Mouse (Mus musculus) cerebellum, adult 2 months (tissue): ENCODE data around the gene H2-Q1. TPM values are rescaled to one million over a fixed set of nuclear protein-coding genes. Genes with fewer than 3 reads are reported as not detected.
"Not testable (repeated sequence)": the region's sequence is repeated elsewhere in the genome, so short reads cannot be mapped to it uniquely, and the experiment has no call there.

ENCODE experiments used
- DNase-seq, 2 experiments: peaks; one replicate each; pipeline ENCODE4 v3.0.0; 2021
- H3K27ac ChIP-seq: fragments of 200-500 bp; 2 replicates; pipeline ENCODE4 v1.5.1; 2012; ENCODE audit warnings: low read length, control low read depth, inconsistent platforms; ENCODE audit not compliant: insufficient read depth
- H3K27me3 ChIP-seq: fragments of 200-500 bp; 2 replicates; pipeline ENCODE4 v1.6.1; 2012; ENCODE audit warnings: inconsistent platforms, mild to moderate bottlenecking, low read length, moderate library complexity; ENCODE audit not compliant: control insufficient read depth, insufficient read depth
- H3K4me1 ChIP-seq: fragments of 200-500 bp; 2 replicates; pipeline ENCODE4 v1.6.1; 2011; ENCODE audit warnings: low read length; ENCODE audit not compliant: control insufficient read depth, insufficient read depth
- H3K4me3 ChIP-seq: fragments of 200-500 bp; replicated peaks from 2 replicates; pipeline ENCODE3; 2011; ENCODE audit warnings: mild to moderate bottlenecking, low read depth, low read length, control low read depth; ENCODE audit not compliant: insufficient read depth
- CTCF ChIP-seq: fragments of 200-500 bp; IDR thresholded peaks from 2 replicates; pipeline ENCODE4 v1.5.1; 2011; ENCODE audit warnings: low read depth, mild to moderate bottlenecking, control low read depth, low read length, moderate library complexity, borderline replicate concordance; ENCODE audit not compliant: insufficient read depth
- POLR2A ChIP-seq: fragments of 200-500 bp; IDR thresholded peaks from 2 replicates; pipeline ENCODE4 v1.6.1; 2011; ENCODE audit warnings: low read length, control low read depth, borderline replicate concordance; ENCODE audit not compliant: insufficient read depth
- WGBS: fragments of 180-500 bp; shearing (Covaris S2); methylation state at CpG from one replicate; pipeline ENCODE4 v1.1.7; 2018; 5-methylcytosine and 5-hydroxymethylcytosine counted together
- polyA plus RNA-seq: library from polyadenylated mRNA; depleted of rRNA; stranded (reverse); fragments of >200 nt; gene quantifications from 2 replicates; pipeline ENCODE4 v1.2.3, GENCODE M21; 2012

H2-Q1 gene
- polyA plus RNA-seq, 1 experiment, result 0.26 TPM

- Histone ChIP-seq H3K27ac (no peak overlapping the region), H3K4me3 (no peak overlapping the region), H3K4me1 (no peaks in the 10 kb centered on the region), H3K27me3 (no peaks in the 10 kb centered on the region)
- DNase-seq, result no peak
- TF ChIP-seq CTCF, result no peak
- no peak for TF ChIP-seq POLR2A
Measured at GRCm38 (mm10) chr17:35285431-35285830, 34.8 kb upstream of the H2-Q1 start.

DNA sequence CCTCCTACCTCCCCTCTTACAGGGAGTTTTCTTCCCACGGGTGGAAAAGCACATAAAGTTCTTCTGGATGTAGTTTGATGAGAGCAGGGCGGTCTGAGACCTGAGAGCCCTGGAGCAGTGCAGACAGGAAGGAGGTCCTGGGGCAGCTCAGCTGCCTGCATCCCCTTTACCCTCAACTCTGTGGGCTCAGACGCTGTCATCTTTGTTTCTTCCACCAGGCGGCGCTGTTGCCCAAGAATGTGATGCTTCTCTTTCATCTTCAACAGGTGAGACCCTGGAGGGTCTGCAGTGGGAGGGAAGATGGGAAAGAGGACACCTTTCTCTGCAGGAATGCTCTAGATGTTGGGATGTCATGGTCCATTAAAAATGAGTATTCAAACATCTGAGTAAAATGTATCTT lies 24.4 kb upstream of the H2-Q1 start:
- H3K27me3 ChIP-seq, H3K4me3 ChIP-seq, H3K4me1 ChIP-seq, H3K27ac ChIP-seq: not testable (repeated sequence)
- TF ChIP-seq CTCF, result peak; percentile 52
- peak in 1 of 2 experiments; percentile 43 for DNase-seq
- 6% methylated on average over 5 of the region's 5 CpGs for WGBS

- H3K27me3 ChIP-seq, H3K4me3 ChIP-seq, H3K4me1 ChIP-seq, DNase-seq, H3K27ac ChIP-seq: not testable (repeated sequence)
- 83% methylated on average over 7 of the region's 7 CpGs for WGBS
Measured at GRCm38 (mm10) chr17:35300261-35300945, 19.8 kb upstream of the H2-Q1 start.

GRCm38 (mm10) chr17:35301645-35302258 lies 18.5 kb upstream of the H2-Q1 start:
- H3K4me3 ChIP-seq, result no peak overlapping the region
- 20% methylated on average over 13 of the region's 13 CpGs for WGBS
- DNase-seq, result peak; percentile 70 to 86

GRCm38 (mm10) chr17:35303271-35303670 lies 16.9 kb upstream of the H2-Q1 start:
- Histone ChIP-seq H3K4me3 (no peak overlapping the region), H3K27ac (no peak overlapping the region), H3K4me1 (no peaks in the 10 kb centered on the region), H3K27me3 (no peaks in the 10 kb centered on the region)
- 77% methylated on average over 2 of the region's 2 CpGs for WGBS
- TF ChIP-seq POLR2A, result no peak
- TF ChIP-seq CTCF, result no peak
- no peak for DNase-seq

More at GRCm38 (mm10) chr17:35301645-35302258, 18.5 kb upstream of the H2-Q1 start:
- H3K27me3 ChIP-seq, result no peaks in the 10 kb centered on the region
- H3K27ac ChIP-seq, result no peak overlapping the region
- TF ChIP-seq CTCF (peak; percentile 79), POLR2A (no peak)
- H3K4me1 ChIP-seq, result no peaks in the 10 kb centered on the region

GRCm38 (mm10) chr17:35303756-35304350 lies 16.4 kb upstream of the H2-Q1 start:
- WGBS, result 80% methylated on average over 10 of the region's 10 CpGs
- Histone ChIP-seq H3K27ac (no peak overlapping the region), H3K27me3 (no peaks in the 10 kb centered on the region), H3K4me3 (no peak overlapping the region), H3K4me1 (no peaks in the 10 kb centered on the region)
- no peak for DNase-seq
- no peak for TF ChIP-seq CTCF
- TF ChIP-seq POLR2A, result no peak

- TF ChIP-seq POLR2A, result no peak
- no peak for TF ChIP-seq CTCF
- WGBS, result 67% methylated on average over 6 of the region's 6 CpGs
- Histone ChIP-seq H3K4me1 (no peaks in the 10 kb centered on the region), H3K27ac (no peak overlapping the region), H3K4me3 (no peak overlapping the region), H3K27me3 (no peaks in the 10 kb centered on the region)
- DNase-seq, result no peak
Measured at GRCm38 (mm10) chr17:35304478-35304877, 15.7 kb upstream of the H2-Q1 start.

- WGBS, result 86% methylated on average over 8 of the region's 8 CpGs
Measured at GRCm38 (mm10) chr17:35304921-35305320, 15.3 kb upstream of the H2-Q1 start.

More at GRCm38 (mm10) chr17:35304921-35305320, 15.3 kb upstream of the H2-Q1 start:
- H3K27me3 ChIP-seq, H3K4me3 ChIP-seq, DNase-seq, H3K4me1 ChIP-seq, H3K27ac ChIP-seq: not testable (repeated sequence)
